Mouse (Mus musculus) ovary, adult 2 months (tissue): ENCODE results near the gene Slc22a20. TPM values are rescaled to one million over a fixed set of nuclear protein-coding genes. Genes with fewer than 3 reads are reported as not detected.

Experiments used
- polyA plus RNA-seq: library from polyadenylated mRNA; depleted of rRNA; stranded (reverse); fragments of >200 nt; gene quantifications from 2 replicates; pipeline ENCODE4 v1.2.3, GENCODE M21; 2012; rRNA removed

The Slc22a20 gene
- polyA plus RNA-seq, result not detected in 2 replicates

GRCm38 (mm10) chr19:5986043-5986442 is at the start of gene Slc22a20:
Slc22a20 (minus strand) TSS chr19:5986143.

GRCm38 (mm10) chr19:6015511-6016315 is 29.8 kb upstream of the Slc22a20 start, which contains the start of gene Capn1:
Capn1 (minus strand) TSS chr19:6015897.

DNA sequence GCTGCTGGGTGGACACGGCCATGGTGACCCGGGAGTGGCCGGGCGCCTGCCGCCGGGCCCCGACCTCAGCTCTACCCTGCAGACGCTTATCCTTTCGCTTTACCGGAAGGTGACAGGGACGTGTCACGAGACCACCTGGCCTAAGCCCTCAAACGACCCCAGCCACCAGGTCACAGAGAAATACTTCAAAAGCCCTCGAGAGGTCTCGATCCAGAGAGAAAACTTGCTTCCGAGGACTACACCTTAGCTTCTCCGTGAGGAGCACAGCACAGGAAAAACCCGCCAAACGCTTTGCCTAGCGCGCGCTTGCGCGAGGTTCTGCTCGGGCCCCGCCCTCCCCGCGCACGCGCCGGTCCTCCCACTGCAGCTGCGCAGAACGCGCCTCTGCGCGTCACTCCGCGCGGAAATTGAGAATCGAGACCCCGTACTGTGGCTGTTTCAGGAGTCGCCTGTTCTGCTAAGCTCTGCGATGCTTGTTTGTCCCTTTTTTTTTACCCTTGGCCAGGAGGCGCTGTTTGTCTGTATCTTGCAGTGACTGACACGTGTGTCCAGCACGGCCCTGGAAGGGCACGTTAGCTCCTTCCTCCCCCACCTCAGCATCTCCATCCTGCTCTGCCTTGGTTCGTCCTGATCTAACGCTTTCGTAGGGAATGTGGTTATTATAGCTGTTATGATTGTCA is 21.9 kb downstream of the Slc22a20 start, which contains the start of gene Pola2:
Pola2 (minus strand) TSS at position 320 of the 680 bp plus-strand sequence.

GRCm38 (mm10) chr19:5924713-5925093 is 61.2 kb downstream of the Slc22a20 start, which contains the start of gene Cdc42ep2:
Cdc42ep2 (minus strand) TSS chr19:5924816.

Other genes with a start within 250 kb of the Slc22a20 start
- 509 and 535 TPM in 2 replicates for gene Ltbp3, start 245.2 kb downstream of the Slc22a20 start, polyA plus RNA-seq
- gene Scyl1, start 214.7 kb downstream of the Slc22a20 start, polyA plus RNA-seq, result 143 and 154 TPM in 2 replicates
- gene Frmd8, start 110.9 kb downstream of the Slc22a20 start, polyA plus RNA-seq, result 28.5 and 32.7 TPM in 2 replicates
- 16.3 and 25.9 TPM in 2 replicates for gene Slc25a45, start 108.3 kb downstream of the Slc22a20 start, polyA plus RNA-seq
- 0.72 and 0.84 TPM in 2 replicates for gene Tigd3, start 92.0 kb downstream of the Slc22a20 start, polyA plus RNA-seq
- gene Dpf2, start 73.1 kb downstream of the Slc22a20 start, polyA plus RNA-seq, result 104 and 124 TPM in 2 replicates
- 8.6 and 9.2 TPM in 2 replicates for gene Cdc42ep2, start 61.3 kb downstream of the Slc22a20 start, polyA plus RNA-seq
- 29.1 and 51.7 TPM in 2 replicates for gene Pola2, start 21.9 kb downstream of the Slc22a20 start, polyA plus RNA-seq
- 43.3 and 43.5 TPM in 2 replicates for gene Capn1, start 29.8 kb upstream of the Slc22a20 start, polyA plus RNA-seq
- 67.4 and 71.4 TPM in 2 replicates for gene Syvn1, start 60.4 kb upstream of the Slc22a20 start, polyA plus RNA-seq
- 18.5 and 22.7 TPM in 2 replicates for gene Mrpl49, start 71.6 kb upstream of the Slc22a20 start, polyA plus RNA-seq
- 2,067 and 2,719 TPM in 2 replicates for gene Fau, start 71.7 kb upstream of the Slc22a20 start, polyA plus RNA-seq
- 98.8 and 129 TPM in 2 replicates for gene Znhit2, start 75.0 kb upstream of the Slc22a20 start, polyA plus RNA-seq
- gene Tm7sf2, start 82.2 kb upstream of the Slc22a20 start, polyA plus RNA-seq, result 64.3 and 73.1 TPM in 2 replicates
- 102 and 114 TPM in 2 replicates for gene Vps51, start 91.1 kb upstream of the Slc22a20 start, polyA plus RNA-seq
- not detected in 2 replicates for gene Tmem262, start 93.9 kb upstream of the Slc22a20 start, polyA plus RNA-seq
- gene Gm28374, start 96.1 kb upstream of the Slc22a20 start, polyA plus RNA-seq, result 0.52 and 0.77 TPM in 2 replicates
- gene Zfpl1, start 98.8 kb upstream of the Slc22a20 start, polyA plus RNA-seq, result 107 and 147 TPM in 2 replicates
- 5.0 and 7.6 TPM in 2 replicates for gene Cdca5, start 98.8 kb upstream of the Slc22a20 start, polyA plus RNA-seq
- gene AC131692.1, start 108.3 kb upstream of the Slc22a20 start, polyA plus RNA-seq, result not detected in 2 replicates
- 0.57 and 0.89 TPM in 2 replicates for gene Naaladl1, start 119.6 kb upstream of the Slc22a20 start, polyA plus RNA-seq
- 95.3 and 147 TPM in 2 replicates for gene Sac3d1, start 132.5 kb upstream of the Slc22a20 start, polyA plus RNA-seq
- 30.1 and 33.9 TPM in 2 replicates for gene Snx15, start 142.2 kb upstream of the Slc22a20 start, polyA plus RNA-seq
- gene Batf2, start 154.8 kb upstream of the Slc22a20 start, polyA plus RNA-seq, result 5.3 and 8.6 TPM in 2 replicates
- 157 and 174 TPM in 2 replicates for gene Arl2, start 155.4 kb upstream of the Slc22a20 start, polyA plus RNA-seq
- 0.44 and 0.75 TPM in 2 replicates for gene Majin, start 198.2 kb upstream of the Slc22a20 start, polyA plus RNA-seq
- gene Gpha2, start 240.2 kb upstream of the Slc22a20 start, polyA plus RNA-seq, result 58.5 and 77.5 TPM in 2 replicates
- gene Ppp2r5b, start 249.7 kb upstream of the Slc22a20 start, polyA plus RNA-seq, result 108 and 236 TPM in 2 replicates